Mouse (Mus musculus) layer of hippocampus, adult 2 months (tissue): ENCODE data around the gene Pkn3. TPM values are rescaled to one million over a fixed set of nuclear protein-coding genes. Genes with fewer than 3 reads are reported as not detected.
A peak's percentile ranks its signal among the peaks of the same experiment; 100 is the strongest.
"Not testable (repeated sequence)": the region's sequence is repeated elsewhere in the genome, so short reads cannot be mapped to it uniquely, and the experiment has no call there.

Experiments used
- DNase-seq, 2 experiments: peaks; one replicate each; pipeline ENCODE4 v3.0.0; 2022; ENCODE audit warnings: low spot score in 2 of 2
- H3K27ac ChIP-seq: fragments of 200-600 bp; 2 replicates; pipeline ENCODE4 v1.8.1; 2022
- H3K4me3 ChIP-seq: fragments of 200-600 bp; 2 replicates; pipeline ENCODE4 v1.8.1; 2022; ENCODE audit warnings: mild to moderate bottlenecking
- CTCF ChIP-seq: fragments of 200-600 bp; conservative IDR thresholded peaks from 2 replicates; pipeline ENCODE4 v1.8.1; 2022; ENCODE audit warnings: antibody characterized with exemption, mild to moderate bottlenecking, moderate library complexity
- total RNA-seq, 2 experiments: library from RNA; stranded (reverse); gene quantifications; 2 replicates each; pipeline ENCODE4 v1.2.3; 2021

Gene Pkn3
- total RNA-seq, 2 experiments from 2014 or later, result 1.7 to 2.1 TPM

- DNase-seq, result no peak
- Histone ChIP-seq H3K27ac (no peak overlapping the region), H3K4me3 (no peak overlapping the region)
- TF ChIP-seq CTCF, result peak; percentile 72
These were observed 25.3 kb upstream of the Pkn3 start for GRCm38 (mm10) chr2:30051992-30052761.

GRCm38 (mm10) chr2:30055310-30055709, 22.2 kb upstream of the Pkn3 start:
- not testable (repeated sequence) for H3K27ac ChIP-seq, DNase-seq, H3K4me3 ChIP-seq
- peak; percentile 60 for TF ChIP-seq CTCF

- Histone ChIP-seq H3K27ac (no peak overlapping the region), H3K4me3 (no peak overlapping the region)
- no peak for DNase-seq
- no peak for TF ChIP-seq CTCF
These were observed 20.7 kb upstream of the Pkn3 start for GRCm38 (mm10) chr2:30056736-30057135.

GRCm38 (mm10) chr2:30057223-30057904, 20.1 kb upstream of the Pkn3 start, which contains the start of gene Set:
Gene Set, plus strand, starts transcription at chr2:30057378.
- Histone ChIP-seq H3K27ac (no peak within 1 kb of the TSS), H3K4me3 (no peak within 1 kb of the TSS)
- no peak for DNase-seq
- TF ChIP-seq CTCF, result no peak

- DNase-seq, result no peak
- TF ChIP-seq CTCF, result no peak
- Histone ChIP-seq H3K4me3 (no peak overlapping the region), H3K27ac (no peak overlapping the region)
These were observed 19.1 kb upstream of the Pkn3 start for GRCm38 (mm10) chr2:30058418-30058817.

- Histone ChIP-seq H3K27ac (peak overlapping the region; percentile 84), H3K4me3 (peak overlapping the region; percentile 55)
- TF ChIP-seq CTCF, result no peak
- DNase-seq, result no peak
These were observed 16.0 kb upstream of the Pkn3 start for GRCm38 (mm10) chr2:30061215-30062166.

GRCm38 (mm10) chr2:30062249-30063093, 15.0 kb upstream of the Pkn3 start:
- peak in 1 of 2 experiments; percentile 24 for DNase-seq
- Histone ChIP-seq H3K27ac (peak overlapping the region; percentile 84), H3K4me3 (peak overlapping the region; percentile 55)
- TF ChIP-seq CTCF, result no peak

GRCm38 (mm10) chr2:30063235-30063634, 14.2 kb upstream of the Pkn3 start:
- Histone ChIP-seq H3K4me3 (peak overlapping the region; percentile 55), H3K27ac (peak overlapping the region; percentile 84; the same call in 1 of the 2 replicates)
- TF ChIP-seq CTCF, result no peak
- no peak for DNase-seq

- Histone ChIP-seq H3K27ac (no peak overlapping the region), H3K4me3 (no peak overlapping the region)
- DNase-seq, result no peak
- no peak for TF ChIP-seq CTCF
These were observed 13.7 kb upstream of the Pkn3 start for GRCm38 (mm10) chr2:30063791-30064190.

- no peak overlapping the region for H3K4me3 ChIP-seq
- H3K27ac ChIP-seq, result no peak overlapping the region
- DNase-seq, result no peak
- TF ChIP-seq CTCF, result no peak
These were observed 13.2 kb upstream of the Pkn3 start for GRCm38 (mm10) chr2:30064298-30064697.

- Histone ChIP-seq H3K27ac (peak overlapping the region; percentile 98), H3K4me3 (peak overlapping the region; percentile 85)
- peak; percentile 93 to 94 for DNase-seq
- no peak for TF ChIP-seq CTCF
These were observed 11.2 kb upstream of the Pkn3 start for GRCm38 (mm10) chr2:30066046-30066901.
